Mouse (Mus musculus) CH12F3 (cell line): Measurements from ENCODE around the gene Proser2.

Experiments
- in situ Hi-C: fragments of 300-500 bp; cut with MboI; formaldehyde crosslinking; loops from 2 replicates; pipeline ENCODE4 v1.14.3; 2020; ENCODE audit warnings: low sequenced_read_pairs

Proser2 gene

GRCm38 (mm10) chr2:6075530-6075896, 54.5 kb downstream of the Proser2 start:
- in situ Hi-C loops: no loop called here

GRCm38 (mm10) chr2:6074891-6075529, 55.0 kb downstream of the Proser2 start:
- in situ Hi-C loops: no loop called here

- in situ Hi-C loops: no loop called here
These were observed 57.2 kb downstream of the Proser2 start for GRCm38 (mm10) chr2:6072685-6073260.

GRCm38 (mm10) chr2:6071598-6072440, 58.2 kb downstream of the Proser2 start:
- in situ Hi-C loops: no loop called here

- in situ Hi-C loops: no loop called here
These were observed 59.1 kb downstream of the Proser2 start for GRCm38 (mm10) chr2:6070925-6071324.

GRCm38 (mm10) chr2:6067341-6067740, 62.7 kb downstream of the Proser2 start:
- in situ Hi-C loops: no loop called here

- in situ Hi-C loops: no loop called here
These were observed 69.8 kb downstream of the Proser2 start for GRCm38 (mm10) chr2:6060071-6060804.

GRCm38 (mm10) chr2:6059291-6059690, 70.7 kb downstream of the Proser2 start:
- in situ Hi-C loops: no loop called here

- in situ Hi-C loops: no loop called here
These were observed 73.5 kb downstream of the Proser2 start for GRCm38 (mm10) chr2:6056518-6056917.

- in situ Hi-C loops: no loop called here
These were observed 74.5 kb downstream of the Proser2 start for GRCm38 (mm10) chr2:6055466-6055865.

GRCm38 (mm10) chr2:6049018-6049417, 81.0 kb downstream of the Proser2 start:
- in situ Hi-C loops: no loop called here

- in situ Hi-C loops: no loop called here
These were observed 81.4 kb downstream of the Proser2 start for GRCm38 (mm10) chr2:6048570-6048969.
